Comparison of ENCODE assay signal across 17 mouse cellular contexts in the genomic region with DNA sequence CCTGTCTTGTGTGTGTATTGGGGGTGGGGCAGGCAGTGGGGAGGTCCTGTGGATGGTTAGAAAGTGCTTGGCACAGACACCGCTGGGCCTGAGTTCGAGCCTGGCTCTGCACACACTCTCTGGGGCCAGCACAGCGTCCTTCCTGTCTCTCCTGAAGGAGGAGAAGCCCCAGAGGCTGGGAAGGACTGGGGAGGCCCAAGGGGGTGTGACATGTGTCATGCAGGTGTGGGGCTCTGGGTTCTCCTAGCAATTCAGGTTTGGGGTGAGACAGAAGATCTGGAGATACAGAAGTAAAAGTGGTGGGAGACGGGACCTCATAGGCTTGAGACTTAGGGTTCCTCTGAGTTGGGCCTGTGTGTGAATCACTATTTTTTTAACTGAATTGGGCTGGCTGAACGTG. TPM values are rescaled to one million over a fixed set of nuclear protein-coding genes. Genes with fewer than 3 reads are reported as not detected.
DNase-seq lines count a peak whose midpoint lies in the region; ATAC-seq lines count a peak whose summit lies in the region.
"Had no signal": no experiment of that assay in that cellular context is flagged by ENCODE, and none has a peak within 500 bp of the region (broad histone marks: within the 10 kb centered on the region; RNA-seq: fewer than 3 reads in every experiment).

No protein-coding gene starts in this region.

- no peaks in the 10 kb centered on the region for H3K36me3 ChIP-seq in heart, embryonic 10.5 days
- no peaks in the 10 kb centered on the region for H3K36me3 ChIP-seq in lung, embryonic 15.5 days
- no peaks in the 10 kb centered on the region for H3K36me3 ChIP-seq in embryonic facial prominence, embryonic 13.5 days
- no peaks in the 10 kb centered on the region for H3K36me3 ChIP-seq in limb, embryonic 13.5 days
- H3K36me3 ChIP-seq in midbrain, embryonic 10.5 days = no peaks in the 10 kb centered on the region
- H3K36me3 ChIP-seq: heart, embryonic 13.5 days; liver, embryonic 13.5 days had no signal

- peaks cover 40% of the 10 kb centered on the region for H3K27me3 ChIP-seq in heart, embryonic 10.5 days (ENCODE audit: insufficient read depth, poor library complexity, severe bottlenecking)
- H3K27me3 ChIP-seq in lung, embryonic 15.5 days = no peaks in the 10 kb centered on the region
- H3K27me3 ChIP-seq in embryonic facial prominence, embryonic 13.5 days = 0 out of 2 replicates have a peak, but pooled peaks cover 3% of the 10 kb centered on the region
- H3K27me3 ChIP-seq in limb, embryonic 13.5 days = no peaks in the 10 kb centered on the region
- peaks cover 47% of the 10 kb centered on the region for H3K27me3 ChIP-seq in midbrain, embryonic 10.5 days (ENCODE audit: low read depth, poor library complexity, severe bottlenecking)

- H3K4me3 ChIP-seq in heart, embryonic 10.5 days = no peak overlapping the region
- no peak overlapping the region for H3K4me3 ChIP-seq in lung, embryonic 15.5 days
- H3K4me3 ChIP-seq in embryonic facial prominence, embryonic 13.5 days = no peak overlapping the region
- H3K4me3 ChIP-seq in limb, embryonic 13.5 days = no peak overlapping the region
- H3K4me3 ChIP-seq in midbrain, embryonic 10.5 days = no peak overlapping the region
- H3K4me3 ChIP-seq: heart, embryonic 13.5 days; liver, embryonic 13.5 days had no signal

- no peak overlapping the region for H3K4me2 ChIP-seq in lung, embryonic 15.5 days
- H3K4me2 ChIP-seq in embryonic facial prominence, embryonic 13.5 days = peak overlapping the region; percentile 37; the same call in 1 of the 2 replicates
- peak overlapping the region; percentile 53 for H3K4me2 ChIP-seq in limb, embryonic 13.5 days (replicated peaks)
- H3K4me2 ChIP-seq: heart, embryonic 13.5 days; liver, embryonic 13.5 days had no signal

- peak overlapping the region; percentile 76 for H3K27ac ChIP-seq in heart, embryonic 10.5 days
- H3K27ac ChIP-seq in lung, embryonic 15.5 days = peak overlapping the region; percentile 96
- peak overlapping the region; percentile 96 for H3K27ac ChIP-seq in embryonic facial prominence, embryonic 13.5 days
- H3K27ac ChIP-seq in limb, embryonic 13.5 days = peak overlapping the region; percentile 95
- H3K27ac ChIP-seq in midbrain, embryonic 10.5 days (replicated peaks) = no peak overlapping the region
- H3K27ac ChIP-seq: liver, embryonic 13.5 days had no signal

- intact Hi-C loops in heart, postnatal 14 days (cut with DNase I) = no loop called here

- no peak overlapping the region for H3K9ac ChIP-seq in lung, embryonic 15.5 days
- H3K9ac ChIP-seq in embryonic facial prominence, embryonic 13.5 days = 0 out of 2 replicates have a peak overlapping the region, but pooled peaks have one; percentile 40
- no peak overlapping the region for H3K9ac ChIP-seq in limb, embryonic 13.5 days
- H3K9ac ChIP-seq: liver, embryonic 13.5 days had no signal

- ATAC-seq in lung, embryonic 15.5 days (ENCODE audit: borderline replicate concordance, extremely low read depth, low FRiP score, low TSS enrichment) = no peak
- ATAC-seq in embryonic facial prominence, embryonic 13.5 days (ENCODE audit: insufficient number of reproducible peaks, insufficient read depth, low FRiP score, low TSS enrichment, low read depth) = no peak
- no peak for ATAC-seq in limb, embryonic 13.5 days (ENCODE audit: low FRiP score, low read depth)
- ATAC-seq in erythroblast, adult 5-6 weeks (replicated peaks; ENCODE audit: low FRiP score, poor library complexity, severe bottlenecking) = no peak
- ATAC-seq: inflammation-experienced regulatory T-cells, adult 6 months had no signal

- no peaks in the 10 kb centered on the region for H3K9me3 ChIP-seq in heart, embryonic 10.5 days
- H3K9me3 ChIP-seq in lung, embryonic 15.5 days = no peaks in the 10 kb centered on the region
- H3K9me3 ChIP-seq in embryonic facial prominence, embryonic 13.5 days = no peaks in the 10 kb centered on the region
- no peaks in the 10 kb centered on the region for H3K9me3 ChIP-seq in limb, embryonic 13.5 days
- H3K9me3 ChIP-seq in midbrain, embryonic 10.5 days (replicated peaks) = no peaks in the 10 kb centered on the region
- H3K9me3 ChIP-seq: heart, embryonic 13.5 days; liver, embryonic 13.5 days had no signal

- no peak for DNase-seq in heart, embryonic 10.5 days (ENCODE audit: low spot score)
- no peak for DNase-seq in heart, postnatal 14 days
- no peak for DNase-seq in lung, adult 18-20 months
- no peak for DNase-seq in midbrain, embryonic 10.5 days (ENCODE audit: low spot score)
- DNase-seq: adrenal gland, postnatal 36 days; cerebellum, adult 11-12 months; heart, adult 11 months; kidney, adult 9 months; liver, embryonic 13.5 days; right cerebral cortex, postnatal 25 days had no signal

- H3K4me1 ChIP-seq in heart, embryonic 10.5 days = peaks cover 70% of the 10 kb centered on the region
- H3K4me1 ChIP-seq in lung, embryonic 15.5 days = peaks cover 56% of the 10 kb centered on the region
- H3K4me1 ChIP-seq in embryonic facial prominence, embryonic 13.5 days = peaks cover 81% of the 10 kb centered on the region
- H3K4me1 ChIP-seq in limb, embryonic 13.5 days = peaks cover 83% of the 10 kb centered on the region
- peaks cover 53% of the 10 kb centered on the region for H3K4me1 ChIP-seq in midbrain, embryonic 10.5 days

- 60% methylated on average over 5 of the region's 5 CpGs for WGBS in heart, embryonic 10.5 days
- 50% methylated on average over 5 of the region's 5 CpGs for WGBS in lung, embryonic 15.5 days
- WGBS in embryonic facial prominence, embryonic 13.5 days = 44% methylated on average over 5 of the region's 5 CpGs
- WGBS in limb, embryonic 13.5 days = 23% methylated on average over 5 of the region's 5 CpGs
- 71% methylated on average over 5 of the region's 5 CpGs for WGBS in midbrain, embryonic 10.5 days

RNA-seq across cellular contexts. Expression of a gene that starts 25.0 kb away (rescaled TPM):
- polyA plus RNA-seq in heart, embryonic 10.5 days (2016; fragmentation: Nextera tagmentation; extraction: Ambion mirVana) = 21.8 and 42.2 TPM in 2 replicates
- total RNA-seq in heart, postnatal 14 days (2021) = 1 to 10 TPM; 3.0 to 3.1 TPM
- polyA plus RNA-seq in lung, embryonic 15.5 days (2015; fragmentation: Nextera tagmentation; extraction: Ambion mirVana) = 107 and 109 TPM in 2 replicates
- polyA plus RNA-seq in embryonic facial prominence, embryonic 13.5 days (2015; fragmentation: Nextera tagmentation; extraction: Ambion mirVana) = 113 and 129 TPM in 2 replicates
- 72.6 and 76.0 TPM in 2 replicates for polyA plus RNA-seq in limb, embryonic 13.5 days (2015; fragmentation: Nextera tagmentation; extraction: Ambion mirVana)
- not detected in 2 replicates for total RNA-seq in erythroblast, adult 5-6 weeks (2015; ENCODE audit: low replicate concordance)
- total RNA-seq in erythroblast, adult 5-6 weeks (2017; ENCODE audit: low replicate concordance) = 0.70 TPM in 1 of 2 replicates, not detected in the other
- 30.0 and 36.1 TPM in 2 replicates for polyA plus RNA-seq in midbrain, embryonic 10.5 days (2016; fragmentation: Nextera tagmentation; extraction: Ambion mirVana)
- total RNA-seq: hematopoietic stem cell, adult 5-6 weeks had no signal
- polyA plus RNA-seq: inflammation-experienced regulatory T-cells, adult 6 months had no signal
